Mouse (Mus musculus) olfactory bulb, adult 2 months (tissue): ENCODE measurements around the gene Susd3. TPM values are rescaled to one million over a fixed set of nuclear protein-coding genes. Genes with fewer than 3 reads are reported as not detected.

Experiments used
- H3K27ac ChIP-seq: fragments of 200-500 bp; 2 replicates; pipeline ENCODE4 v1.5.1; 2012; ENCODE audit warnings: low read depth, low read length; ENCODE audit not compliant: insufficient read depth
- H3K4me1 ChIP-seq: fragments of 200-500 bp; 2 replicates; pipeline ENCODE4 v1.6.1; 2012; ENCODE audit warnings: low read length; ENCODE audit not compliant: control insufficient read depth, insufficient read depth
- H3K4me3 ChIP-seq: fragments of 200-500 bp; 2 replicates; pipeline ENCODE4 v1.5.1; 2012; ENCODE audit warnings: mild to moderate bottlenecking, low read depth, low read length, moderate library complexity; ENCODE audit not compliant: insufficient read depth
- CTCF ChIP-seq: fragments of 200-500 bp; IDR thresholded peaks from 2 replicates; pipeline ENCODE4 v1.5.1; 2012; ENCODE audit warnings: low read depth, mild to moderate bottlenecking, low read length, moderate library complexity; ENCODE audit not compliant: insufficient read depth
- POLR2A ChIP-seq: fragments of 200-500 bp; IDR thresholded peaks from 2 replicates; pipeline ENCODE4 v1.6.1; 2012; ENCODE audit warnings: mild to moderate bottlenecking, low read depth, low read length, moderate library complexity; ENCODE audit not compliant: insufficient read depth
- WGBS: fragments of 180-500 bp; shearing (Covaris S2); methylation state at CpG from one replicate; pipeline ENCODE4 v1.1.7; 2018; 5-methylcytosine and 5-hydroxymethylcytosine counted together
- polyA plus RNA-seq: library from polyadenylated mRNA; stranded (reverse); fragments of >200 nt; gene quantifications from 2 replicates; pipeline ENCODE4 v1.2.4, GENCODE M21; 2012; ENCODE audit warnings: low replicate concordance; ENCODE audit not compliant: missing spikeins, insufficient read depth, insufficient read length

Gene Susd3
- polyA plus RNA-seq, 1 experiment: not detected

DNA sequence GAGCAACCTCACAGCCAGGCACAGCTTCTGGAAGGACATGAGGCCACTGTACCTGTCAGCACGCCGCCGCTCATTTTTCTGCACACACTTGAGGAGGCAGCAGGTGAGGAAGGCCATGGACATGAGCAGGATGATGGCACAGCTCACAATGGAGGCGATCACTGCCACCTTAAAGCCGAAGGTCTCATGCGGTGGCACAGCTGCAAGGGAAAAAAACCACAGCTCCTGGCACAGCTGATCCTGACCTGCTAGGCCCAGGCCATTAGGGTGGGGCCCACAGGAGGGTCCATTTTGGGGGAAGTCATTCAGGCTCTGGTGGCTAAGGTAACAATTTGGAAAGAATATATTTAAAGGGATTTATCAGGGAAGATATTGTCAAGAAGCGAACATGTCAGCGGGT is 9.8 kb downstream of the Susd3 start:
- 96% methylated on average over 8 of the region's 8 CpGs for WGBS
- TF ChIP-seq CTCF (no peak), POLR2A (no peak)
- H3K4me3 ChIP-seq: no peak overlapping the region

DNA sequence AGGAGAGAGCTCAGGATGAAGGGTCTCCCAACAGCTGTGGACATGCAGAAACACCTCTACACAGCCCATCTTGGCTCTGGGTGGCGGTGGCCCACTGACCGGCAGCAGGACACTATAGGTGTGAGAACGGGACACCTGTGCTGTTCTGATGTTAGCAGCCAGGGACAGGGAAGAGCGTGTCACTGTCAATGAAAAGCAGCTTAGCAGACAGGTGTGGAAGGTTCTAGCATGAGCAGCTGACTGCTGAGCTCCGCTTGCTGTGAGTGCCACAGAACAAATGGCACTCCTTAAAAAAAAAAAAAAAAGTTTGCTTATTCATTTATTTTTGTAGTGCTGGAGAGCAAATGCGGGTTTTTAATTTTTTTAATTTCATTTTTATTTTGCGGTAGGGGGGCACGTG is 10.9 kb downstream of the Susd3 start:
- peaks cover 11% of the 10 kb centered on the region for H3K4me1 ChIP-seq
- no peak overlapping the region for H3K27ac ChIP-seq
- WGBS: 95% methylated on average over 8 of the region's 8 CpGs
- no peak overlapping the region for H3K4me3 ChIP-seq
- no peak for TF ChIP-seq POLR2A
- no peak for TF ChIP-seq CTCF

More for the DNA sequence above, 9.8 kb downstream of the Susd3 start:
- H3K27ac ChIP-seq: no peak overlapping the region
- peaks cover 11% of the 10 kb centered on the region for H3K4me1 ChIP-seq

DNA sequence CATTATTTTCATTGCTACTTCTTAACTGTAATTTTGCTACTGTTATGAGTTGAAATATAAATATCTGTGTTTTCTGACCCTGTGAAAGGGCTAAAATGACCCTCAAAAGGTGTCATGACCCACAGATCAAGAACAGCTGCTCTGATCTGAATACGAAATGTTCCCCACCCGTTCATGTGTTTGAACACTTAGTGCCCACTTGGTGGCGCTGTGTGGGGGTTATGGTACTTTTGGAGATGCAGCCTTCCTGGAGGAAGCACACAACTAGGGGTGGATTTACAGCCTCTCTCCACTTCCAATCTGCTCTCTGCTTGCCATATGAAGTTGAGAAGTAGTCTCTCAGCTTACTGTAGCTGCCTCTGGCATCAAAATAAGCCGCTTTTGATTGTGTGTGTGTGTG is 13.8 kb downstream of the Susd3 start:
- 96% methylated on average over 4 of the region's 4 CpGs for WGBS
- H3K4me1 ChIP-seq: no peaks in the 10 kb centered on the region
- H3K4me3 ChIP-seq: no peak overlapping the region
- TF ChIP-seq CTCF (no peak), POLR2A (no peak)
- no peak overlapping the region for H3K27ac ChIP-seq

DNA sequence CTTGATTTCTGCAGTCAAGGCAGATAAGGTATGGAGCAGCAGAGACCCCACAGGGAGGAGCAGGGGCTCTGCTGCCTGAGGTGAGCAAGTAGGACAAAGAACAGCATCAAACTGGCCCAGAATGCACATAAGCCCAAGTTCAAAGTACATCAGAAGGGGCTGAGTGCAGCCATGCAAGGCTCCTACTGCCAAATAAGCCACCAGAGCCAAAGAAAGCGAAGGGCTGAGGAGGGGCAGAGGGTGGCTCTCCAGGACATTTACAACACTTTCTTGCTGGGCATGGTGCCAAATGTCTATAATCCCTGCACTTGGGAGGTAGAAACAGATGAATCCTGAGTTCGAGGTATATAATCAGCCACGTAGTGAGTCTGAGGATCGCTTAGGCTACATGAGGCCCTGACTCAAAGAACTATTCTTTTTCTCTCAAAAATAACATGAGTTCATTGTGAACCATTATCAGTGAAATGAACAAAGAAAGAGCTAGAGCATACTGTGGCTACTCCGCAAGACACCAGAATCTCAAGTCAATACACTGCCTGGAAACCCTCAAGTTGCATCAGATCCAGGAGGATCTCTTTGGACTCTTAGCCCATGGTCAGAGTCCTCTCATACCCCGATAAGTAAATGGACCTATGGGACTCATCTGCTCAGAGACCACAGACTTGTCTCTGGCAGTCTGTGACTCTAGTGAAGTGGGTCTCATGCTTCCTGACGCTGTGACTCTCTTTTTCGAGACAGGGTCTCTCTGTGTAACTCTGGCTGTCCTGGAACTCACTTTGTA is 14.5 kb downstream of the Susd3 start:
- no peak for TF ChIP-seq CTCF
- TF ChIP-seq POLR2A: no peak
- Histone ChIP-seq H3K4me3 (no peak overlapping the region), H3K4me1 (no peaks in the 10 kb centered on the region), H3K27ac (no peak overlapping the region)
- WGBS: 81% methylated on average over 8 of the region's 8 CpGs

DNA sequence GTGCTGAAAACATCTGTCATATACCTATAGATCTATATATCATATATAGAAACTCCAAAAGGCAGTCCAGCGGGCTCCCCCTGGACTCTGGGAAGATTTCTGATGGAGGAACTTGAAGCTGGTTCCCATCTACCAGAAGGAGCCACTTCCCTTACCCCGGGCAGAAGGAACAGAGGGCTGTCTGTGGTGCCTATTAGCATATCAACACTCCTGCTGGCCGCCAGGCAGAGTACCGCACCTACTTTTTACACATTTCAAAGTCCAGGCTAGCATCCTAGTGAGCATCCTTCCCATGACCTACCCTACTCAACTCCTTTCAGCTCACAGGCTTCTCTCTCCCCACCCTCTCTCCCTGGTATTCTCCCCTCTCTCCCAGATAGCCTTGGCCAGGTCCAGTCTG is 22.9 kb downstream of the Susd3 start:
- WGBS: 67% methylated on average over 4 of the region's 4 CpGs
- Histone ChIP-seq H3K4me3 (no peak overlapping the region), H3K27ac (no peak overlapping the region), H3K4me1 (no peaks in the 10 kb centered on the region)
- TF ChIP-seq POLR2A (no peak), CTCF (no peak)

DNA sequence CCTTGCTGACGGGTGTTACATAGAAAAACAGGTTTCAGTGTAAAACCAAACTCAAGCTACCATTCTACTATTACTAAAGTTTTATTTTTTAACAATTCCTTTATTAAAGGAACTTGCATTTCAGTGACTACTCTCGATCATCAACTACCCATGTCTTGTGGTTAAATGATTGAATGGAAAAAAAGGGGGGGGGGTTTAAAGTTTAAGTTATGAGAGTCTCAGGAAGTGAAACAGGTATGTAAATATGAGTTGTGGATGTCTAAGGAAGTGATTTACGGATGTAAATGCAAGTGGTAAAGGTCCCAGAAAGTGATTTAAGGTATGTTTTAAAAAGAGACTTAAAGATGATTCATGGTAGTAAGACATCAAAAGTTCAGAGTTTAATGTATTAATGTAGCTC is 23.3 kb downstream of the Susd3 start:
- H3K4me3 ChIP-seq: no peak overlapping the region
- H3K27ac ChIP-seq: no peak overlapping the region
- TF ChIP-seq CTCF (no peak), POLR2A (no peak)
- no peaks in the 10 kb centered on the region for H3K4me1 ChIP-seq
- WGBS: 91% methylated on average over 3 of the region's 3 CpGs

DNA sequence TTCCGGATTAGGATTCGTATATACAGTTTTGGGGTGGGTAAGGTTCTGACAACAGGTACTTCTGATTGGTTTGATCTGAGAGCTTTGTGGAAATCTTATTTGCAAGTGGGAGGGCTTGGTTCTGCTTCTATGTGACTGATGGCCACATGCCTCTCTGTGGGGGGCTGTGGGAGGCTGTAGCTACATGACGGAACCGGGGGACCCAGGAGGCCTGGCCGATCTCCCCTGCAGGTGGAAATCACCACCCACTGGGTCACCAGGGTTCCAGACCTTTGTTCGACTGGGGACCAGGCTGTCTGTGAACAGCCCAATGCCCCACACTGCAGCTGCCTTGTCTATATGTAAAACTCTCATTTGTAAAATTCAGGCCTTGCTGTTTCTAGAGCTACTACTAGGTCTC is 23.8 kb downstream of the Susd3 start:
- 59% methylated on average over 6 of the region's 6 CpGs for WGBS
- Histone ChIP-seq H3K27ac (no peak overlapping the region), H3K4me3 (no peak overlapping the region), H3K4me1 (no peaks in the 10 kb centered on the region)
- TF ChIP-seq CTCF: no peak
- no peak for TF ChIP-seq POLR2A

DNA sequence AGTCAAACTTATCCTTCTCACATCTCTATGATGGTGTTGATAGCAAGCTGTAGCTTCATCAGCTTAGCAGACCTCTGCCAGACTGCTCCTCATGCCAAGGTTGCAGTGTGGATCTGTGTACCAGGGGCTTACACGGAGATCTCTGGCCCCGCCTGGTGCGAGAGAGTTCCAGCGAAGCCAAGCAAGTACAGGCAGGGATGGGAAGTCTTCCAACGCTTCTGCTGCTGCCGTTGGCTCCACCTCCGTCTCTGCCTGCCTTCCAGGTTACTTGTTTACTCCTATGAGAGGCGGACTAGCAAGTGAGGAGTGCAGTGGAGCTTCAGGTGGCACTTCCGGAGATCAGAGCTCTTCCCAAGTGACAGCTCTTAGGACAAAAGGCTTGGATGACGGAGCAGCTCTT is 24.2 kb downstream of the Susd3 start:
- 33% methylated on average over 10 of the region's 10 CpGs for WGBS
- Histone ChIP-seq H3K4me1 (no peaks in the 10 kb centered on the region), H3K27ac (no peak overlapping the region), H3K4me3 (no peak overlapping the region)
- no peak for TF ChIP-seq CTCF
- no peak for TF ChIP-seq POLR2A

DNA sequence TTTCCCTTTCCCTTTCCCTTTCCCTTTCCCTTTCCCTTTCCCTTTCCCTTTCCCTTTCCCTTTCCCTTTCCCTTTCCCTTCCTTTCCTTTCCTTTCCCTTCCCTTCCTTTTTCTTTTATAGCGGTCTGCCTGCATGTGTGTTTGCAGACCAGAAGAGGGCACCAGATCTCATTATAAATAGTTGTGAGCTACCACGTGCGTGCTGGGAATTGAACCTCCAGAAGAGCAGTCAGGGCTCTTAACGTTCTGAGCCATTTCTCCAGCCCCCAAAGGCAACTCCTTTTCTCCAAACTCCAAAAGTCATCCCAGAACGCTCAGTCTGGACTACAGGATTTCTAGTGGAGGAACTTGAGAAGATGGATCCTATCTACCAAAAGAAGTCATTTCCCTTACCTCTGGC is 27.6 kb downstream of the Susd3 start:
- H3K4me1 ChIP-seq: peaks cover 6% of the 10 kb centered on the region
- WGBS: 45% methylated on average over 5 of the region's 5 CpGs
- no peak overlapping the region for H3K4me3 ChIP-seq
- H3K27ac ChIP-seq: no peak overlapping the region
- TF ChIP-seq CTCF (no peak), POLR2A (no peak)
